Mouse (Mus musculus): Measurements from ENCODE around the gene Zfp810.
"Not testable (repeated sequence)": the region's sequence is repeated elsewhere in the genome, so short reads cannot be mapped to it uniquely, and the experiment has no call there.

The Zfp810 gene

DNA sequence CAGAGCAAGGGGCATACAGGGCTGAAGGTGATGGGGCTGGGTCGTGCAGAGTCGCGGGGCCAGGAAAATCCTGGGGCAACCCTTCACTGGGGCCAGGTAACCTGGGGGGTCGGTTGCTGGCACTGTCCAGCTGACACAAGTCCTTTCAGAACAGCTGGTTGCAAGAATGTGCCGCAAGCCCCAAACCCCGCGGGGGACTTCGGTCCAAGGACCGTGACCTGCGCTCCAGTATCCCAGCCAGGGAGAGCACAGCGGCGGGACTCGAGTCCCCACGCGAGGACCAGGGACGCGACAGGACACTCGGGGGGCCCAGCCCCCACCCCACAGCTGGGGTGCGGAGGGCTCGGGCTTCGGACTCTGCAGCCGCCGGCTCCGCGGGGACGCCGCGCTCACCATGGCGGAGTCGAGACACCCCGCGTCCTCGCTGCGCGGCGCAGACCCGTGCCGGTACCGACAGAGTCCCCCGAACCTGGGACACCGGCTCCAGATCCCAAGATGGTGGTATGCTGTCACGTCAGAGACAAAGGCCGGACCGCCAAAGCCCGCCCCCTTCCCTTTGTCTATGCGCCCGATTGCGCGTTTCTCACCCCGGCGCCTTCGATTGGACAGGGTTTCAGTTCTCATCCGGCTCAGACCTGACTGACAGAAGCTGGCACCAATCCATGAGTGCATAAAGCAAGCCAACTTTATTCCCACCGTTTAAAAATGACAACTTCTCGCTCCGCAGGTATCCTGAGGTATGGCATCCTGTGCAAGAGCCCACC is at the start of gene Zfp810:
Gene Zfp810, minus strand, starts transcription at position 493 of the 764 bp plus-strand sequence.
- peak; percentile 96 for DNase-seq

DNA sequence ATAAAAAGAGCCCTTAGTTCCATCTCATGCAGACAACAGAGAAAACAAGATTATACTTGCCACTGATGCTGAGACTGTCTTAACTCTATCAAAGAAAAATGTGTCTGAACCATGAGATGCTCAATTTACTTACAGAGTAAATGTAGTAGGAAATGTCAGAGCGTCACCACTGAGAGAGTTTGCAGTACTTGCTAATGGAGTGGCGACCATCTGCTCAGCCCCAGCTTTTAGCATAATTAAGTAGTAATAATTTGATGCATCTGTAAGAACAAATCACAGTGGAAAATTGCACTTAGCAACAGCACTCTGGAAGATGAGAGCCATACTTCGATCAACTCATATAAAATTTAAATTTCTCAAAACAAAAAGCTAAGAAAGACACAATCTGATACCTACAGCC is 48.5 kb upstream of the Zfp810 start:
- DNase-seq = no peak

DNA sequence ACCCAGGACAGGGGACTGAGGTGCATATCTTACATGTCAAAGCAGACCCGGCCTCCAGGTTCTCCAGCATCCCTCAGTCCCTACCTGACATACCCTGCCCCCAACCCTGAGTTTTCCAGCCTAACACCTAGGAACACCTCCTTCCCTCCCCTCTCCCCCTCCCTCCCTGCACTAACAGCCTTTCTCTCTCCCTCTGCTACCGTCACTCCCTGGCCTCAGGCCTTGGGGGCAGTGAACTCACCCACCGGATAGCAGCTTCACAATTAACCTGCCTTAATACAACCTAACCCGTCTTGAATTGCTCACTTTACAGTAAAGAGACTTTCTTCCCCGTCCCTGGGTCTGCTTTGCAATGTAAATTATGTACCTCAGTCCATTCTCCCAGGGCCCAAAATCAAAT is 46.5 kb upstream of the Zfp810 start:
- no peak for DNase-seq

DNA sequence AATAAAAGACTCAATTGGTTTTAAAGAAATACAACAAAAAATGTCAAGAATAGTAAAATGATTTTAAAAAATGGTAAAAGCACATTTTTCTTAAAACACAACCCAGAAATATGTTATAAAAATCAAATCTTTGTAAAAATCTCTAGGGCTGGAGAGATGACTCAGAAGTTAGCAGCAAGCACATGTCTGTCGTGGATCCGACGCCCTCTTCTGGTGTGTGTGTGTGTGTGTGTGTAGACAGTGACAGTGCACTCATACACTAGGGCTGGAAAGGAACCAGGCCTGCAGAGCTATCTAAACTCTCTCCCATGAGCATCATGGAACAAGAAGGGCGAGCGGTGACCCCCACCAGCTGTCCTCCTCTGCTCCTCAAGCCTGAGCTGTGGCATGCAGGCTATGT is 46.0 kb upstream of the Zfp810 start:
- DNase-seq = peak; percentile 43

DNA sequence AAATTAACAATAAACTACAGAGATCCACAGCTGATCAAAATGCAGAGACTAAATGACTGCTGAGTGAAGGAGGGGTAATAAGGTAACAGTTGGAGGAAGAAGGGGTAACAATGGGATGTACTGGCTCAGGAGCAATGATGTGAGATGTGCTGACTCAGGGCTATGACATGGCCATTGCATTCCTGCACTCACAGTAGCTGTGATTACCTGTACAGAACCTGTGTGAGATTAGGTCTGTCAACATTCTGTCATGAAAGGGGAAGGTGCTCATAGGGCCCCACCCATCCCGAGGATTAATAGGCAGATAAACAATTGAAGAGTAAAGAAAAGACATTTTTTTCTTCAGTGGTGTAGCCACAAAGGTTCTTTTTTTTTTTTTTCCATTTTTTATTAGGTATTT is 32.9 kb upstream of the Zfp810 start:
- no peak for DNase-seq

GRCm38 (mm10) chr9:22337217-22337616 is 29.8 kb upstream of the Zfp810 start:
- DNase-seq = no peak

DNA sequence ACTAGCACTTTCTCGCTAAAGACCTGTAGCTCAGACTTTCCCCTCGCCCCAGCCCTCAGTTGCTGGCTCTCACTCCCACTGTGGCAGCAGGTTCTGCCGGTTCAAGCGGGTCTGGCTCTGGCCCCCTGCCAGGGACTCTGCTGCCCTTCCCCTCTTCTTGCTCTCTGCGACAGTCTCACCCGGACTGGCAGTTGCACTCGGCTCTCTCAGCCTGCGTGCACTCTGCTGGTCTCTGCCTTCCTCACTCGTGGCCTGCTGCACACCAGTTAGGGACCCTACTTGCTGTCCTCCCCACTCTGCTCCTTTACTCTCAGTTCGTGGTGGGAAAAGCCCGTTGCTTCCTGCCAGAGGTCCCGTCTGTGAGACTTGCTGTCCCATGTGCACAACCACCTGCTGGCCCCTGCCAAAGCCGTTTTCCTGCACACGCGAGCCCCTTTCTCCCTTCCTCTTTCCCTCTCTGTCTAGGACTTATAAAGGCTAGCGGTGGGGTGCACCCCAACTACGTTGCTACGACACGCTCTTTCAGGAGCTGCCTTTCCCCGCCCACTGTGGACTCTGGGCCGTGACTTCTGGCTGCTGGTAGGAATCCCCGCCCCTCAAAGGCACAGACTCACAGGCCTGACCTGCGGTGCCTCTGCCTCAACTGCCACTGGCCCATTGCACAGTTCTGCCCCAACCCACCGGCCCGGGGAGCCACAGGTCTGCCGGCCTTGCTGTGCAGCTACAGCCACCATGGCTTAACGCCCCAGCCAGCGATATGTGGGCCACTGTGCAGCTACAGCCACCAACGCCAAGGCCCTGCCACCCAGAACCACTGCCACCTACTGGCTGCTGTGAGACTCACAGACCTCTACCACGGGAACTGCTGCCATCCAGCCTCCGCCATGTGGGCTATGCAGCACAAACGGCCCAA is 20.3 kb upstream of the Zfp810 start:
- DNase-seq = peak; percentile 90

GRCm38 (mm10) chr9:22327099-22327474 is 19.6 kb upstream of the Zfp810 start:
- DNase-seq = peak; percentile 86

GRCm38 (mm10) chr9:22324579-22324978 is 17.1 kb upstream of the Zfp810 start:
- DNase-seq = no peak

GRCm38 (mm10) chr9:22322381-22323211 is 15.1 kb upstream of the Zfp810 start:
- no peak for DNase-seq

GRCm38 (mm10) chr9:22319109-22319508 is 11.7 kb upstream of the Zfp810 start:
- DNase-seq = no peak

DNA sequence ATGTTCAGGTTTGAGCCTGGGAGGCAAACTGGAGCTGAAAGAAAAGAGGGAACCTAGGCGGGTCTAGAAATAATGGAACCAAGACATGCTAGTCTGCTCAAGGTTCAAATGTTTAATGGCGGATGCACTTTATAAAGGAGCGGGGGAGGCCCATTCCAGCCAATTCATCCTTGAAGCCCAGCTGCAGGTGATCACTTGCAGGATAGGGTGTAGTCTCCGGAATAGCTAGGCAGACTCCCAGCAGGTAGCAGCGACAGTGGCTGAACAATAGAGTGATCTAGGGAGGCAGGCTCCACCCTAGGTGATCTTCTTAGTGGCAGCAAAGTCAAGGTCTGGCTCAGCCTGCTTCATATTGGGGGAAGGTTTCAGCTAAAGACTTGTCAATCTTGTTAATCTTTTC is 8.6 kb upstream of the Zfp810 start:
- DNase-seq = not testable (repeated sequence)

GRCm38 (mm10) chr9:22314066-22314465 is 6.6 kb upstream of the Zfp810 start:
- no peak for DNase-seq

DNA sequence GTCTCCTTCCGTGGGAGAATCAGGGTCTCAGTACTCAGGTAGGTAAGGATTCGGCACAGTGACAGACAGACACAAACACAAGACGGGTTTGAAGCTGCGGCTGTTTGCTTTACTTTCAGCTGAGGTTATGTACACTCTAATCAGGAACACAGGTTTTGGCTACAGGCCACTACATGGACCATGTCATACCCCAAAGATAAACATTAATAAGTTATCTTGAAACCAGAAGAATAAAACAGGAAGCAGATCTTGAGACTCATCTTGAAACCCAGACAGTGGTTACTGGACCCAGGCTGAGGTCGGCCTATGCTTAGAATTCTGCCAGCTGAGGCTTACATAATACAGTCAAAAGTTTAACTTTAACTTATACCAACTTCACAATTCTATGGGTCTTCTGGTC is 5.8 kb upstream of the Zfp810 start:
- DNase-seq = no peak

DNA sequence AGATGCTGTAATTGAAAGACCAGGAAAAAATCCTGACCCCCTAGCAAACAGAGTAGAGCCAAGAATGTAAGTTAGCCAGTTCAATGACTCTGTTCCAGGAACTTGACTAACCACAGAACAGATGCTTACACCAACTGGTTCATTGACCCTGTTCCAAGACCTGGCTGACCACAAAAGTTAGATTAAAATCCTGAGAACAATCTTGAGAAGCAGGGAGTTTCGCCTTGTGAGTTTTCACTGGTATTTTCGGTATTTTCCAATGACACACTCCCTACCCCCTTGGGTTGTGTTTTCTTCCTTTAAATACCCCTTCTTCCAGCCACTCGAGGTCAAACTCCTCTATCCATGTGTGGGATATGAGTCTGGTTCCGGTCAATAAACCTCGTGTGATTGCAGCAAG is 2.2 kb upstream of the Zfp810 start:
- no peak for DNase-seq

GRCm38 (mm10) chr9:22307920-22308262 is 443 bp upstream of the Zfp810 start:
- DNase-seq = not testable (repeated sequence)

DNA sequence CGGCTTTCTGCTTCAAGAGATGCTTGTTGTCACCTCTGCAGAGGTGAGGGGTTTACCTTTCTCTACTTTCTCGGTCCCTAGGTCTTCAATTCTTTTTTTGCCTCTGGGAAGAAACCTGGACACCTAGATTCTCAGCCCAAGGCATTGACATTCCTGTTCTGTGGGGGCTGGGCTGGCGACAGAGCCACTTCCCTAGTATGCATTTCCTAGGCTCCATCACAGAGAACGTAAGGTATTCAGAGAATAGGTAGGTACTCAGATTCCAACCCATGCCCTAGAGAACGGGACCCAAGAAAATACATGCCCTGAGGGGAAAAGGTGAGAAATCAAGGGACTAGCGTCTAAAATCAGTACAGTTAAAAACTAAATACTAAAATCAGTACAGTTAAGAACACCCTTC is 722 bp downstream of the Zfp810 start:
- DNase-seq = peak; percentile 20

DNA sequence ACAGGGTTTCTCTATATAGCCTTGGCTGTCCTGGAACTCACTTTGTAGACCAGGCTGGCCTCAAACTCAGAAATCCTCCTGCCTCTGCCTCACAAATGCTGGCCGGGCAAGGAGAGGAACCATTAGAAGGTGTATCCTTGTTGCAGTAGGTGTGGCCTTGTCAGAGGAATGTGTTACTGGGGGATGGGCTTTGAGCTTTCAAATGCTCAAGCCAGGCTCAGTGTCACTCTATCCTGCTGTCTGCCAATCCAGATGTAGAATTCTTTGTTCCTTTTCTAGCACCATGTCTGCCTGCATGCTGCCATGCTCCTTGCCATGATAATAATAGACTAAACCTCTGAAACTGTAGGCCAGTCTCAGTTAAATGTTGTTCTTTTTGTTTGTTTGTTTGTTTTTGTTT is 5.2 kb downstream of the Zfp810 start:
- no peak for DNase-seq

DNA sequence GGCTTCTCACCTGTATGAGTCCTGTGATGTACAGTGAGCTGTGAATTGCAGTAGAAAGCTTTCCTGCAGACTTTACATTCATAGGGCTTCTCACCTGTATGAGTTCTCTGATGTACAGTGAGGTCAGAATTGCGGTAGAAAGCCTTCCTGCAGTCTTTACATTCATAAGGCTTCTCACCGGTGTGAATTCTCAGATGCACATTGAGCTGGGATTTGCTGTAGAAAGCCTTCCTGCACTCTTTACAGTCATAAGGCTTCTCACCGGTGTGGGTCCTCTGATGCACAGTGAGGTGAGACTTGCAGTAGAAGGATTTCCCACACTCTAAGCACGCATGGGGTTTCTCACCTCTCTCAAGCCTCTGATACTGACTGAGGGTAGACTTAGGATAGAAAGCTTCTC is 28.7 kb downstream of the Zfp810 start:
- no peak for DNase-seq

DNA sequence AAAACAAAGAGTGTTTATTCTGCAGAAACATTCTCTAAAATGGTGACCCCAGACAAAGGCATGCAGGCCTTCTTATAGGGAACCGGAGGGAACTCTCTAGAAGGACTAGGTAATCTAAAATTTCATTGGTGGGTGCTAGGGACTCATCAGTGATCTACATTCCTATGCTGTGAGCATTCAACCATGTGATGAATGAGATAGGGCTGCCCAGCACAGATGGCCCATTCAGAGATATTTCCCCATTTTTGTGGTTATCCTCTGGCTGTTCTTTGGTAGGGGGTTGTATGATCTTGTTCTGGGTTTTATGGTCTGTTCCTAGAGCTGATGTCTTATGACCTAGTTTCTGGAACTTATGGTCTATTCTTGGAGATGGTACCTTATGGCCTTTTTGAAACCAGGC is 38.6 kb downstream of the Zfp810 start:
- no peak for DNase-seq

GRCm38 (mm10) chr9:22262611-22263010 is 44.8 kb downstream of the Zfp810 start:
- no peak for DNase-seq

- DNase-seq = no peak
These were observed 45.9 kb downstream of the Zfp810 start for GRCm38 (mm10) chr9:22261594-22261993.

DNA sequence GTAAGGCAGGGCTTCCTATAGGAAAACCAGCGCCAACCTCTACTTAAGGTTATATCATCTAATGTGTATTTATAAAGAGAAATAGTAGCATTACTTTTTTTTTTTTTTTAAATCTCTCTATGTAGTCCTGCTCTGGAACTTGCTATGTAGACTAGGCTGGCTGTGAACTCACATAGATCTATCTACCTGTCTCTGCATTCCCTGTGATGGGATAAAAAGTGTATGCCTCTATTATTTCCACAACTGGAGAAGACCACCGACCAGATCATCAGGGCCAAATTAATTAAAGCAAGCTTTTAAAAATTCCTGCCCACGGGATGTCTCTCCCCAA is 47.4 kb downstream of the Zfp810 start:
- DNase-seq = no peak
